Mouse (Mus musculus) forebrain, embryonic 12.5 days (tissue): ENCODE data around the gene Hsd17b10. TPM values are rescaled to one million over a fixed set of nuclear protein-coding genes. Genes with fewer than 3 reads are reported as not detected.

ENCODE experiments used
- ATAC-seq: fragments of 200-750 bp; cut with Nextera tagmentation; 2 replicates; pipeline ENCODE4 v1.8.0; 2017; ENCODE audit warnings: moderate TSS enrichment; ENCODE audit not compliant: low FRiP score
- H3K27ac ChIP-seq: fragments of 300-500 bp; sonication (generic); 2 replicates; pipeline ENCODE4 v1.5.1; 2016; ENCODE audit warnings: mild to moderate bottlenecking
- H3K27me3 ChIP-seq: fragments of 300-500 bp; sonication (generic); 2 replicates; pipeline ENCODE4 v1.6.1; 2016; ENCODE audit warnings: mild to moderate bottlenecking
- H3K36me3 ChIP-seq: fragments of 300-500 bp; sonication (generic); replicated peaks from 2 replicates; pipeline ENCODE4 v1.6.1; 2016; ENCODE audit warnings: mild to moderate bottlenecking
- H3K4me1 ChIP-seq: fragments of 300-500 bp; sonication (generic); 2 replicates; pipeline ENCODE4 v1.6.1; 2016
- H3K4me2 ChIP-seq: fragments of 300-500 bp; sonication (generic); 2 replicates; pipeline ENCODE4 v1.6.1; 2016; ENCODE audit warnings: mild to moderate bottlenecking, moderate library complexity
- H3K4me3 ChIP-seq: fragments of 300-500 bp; sonication (generic); replicated peaks from 2 replicates; pipeline ENCODE4 v1.5.1; 2016; ENCODE audit warnings: mild to moderate bottlenecking
- H3K9ac ChIP-seq: fragments of 300-500 bp; sonication (generic); 2 replicates; pipeline ENCODE4 v1.6.1; 2016; ENCODE audit warnings: mild to moderate bottlenecking
- H3K9me3 ChIP-seq: fragments of 300-500 bp; sonication (generic); 2 replicates; pipeline ENCODE4 v1.6.1; 2016
- WGBS: fragments of 180-500 bp; shearing (Covaris S2); methylation state at CpG from one replicate; pipeline ENCODE4 v1.1.7; 2016; 5-methylcytosine and 5-hydroxymethylcytosine counted together
- polyA plus RNA-seq: library from polyadenylated mRNA; unstranded; fragments of >200 nt; fragmentation: Nextera tagmentation; extraction: Ambion mirVana; gene quantifications from 2 replicates; pipeline ENCODE4 v1.2.1, GENCODE M21; 2016

The Hsd17b10 gene
- polyA plus RNA-seq, 1 experiment from 2014 or later = 149 TPM

GRCm38 (mm10) chrX:152052546-152052945 is 50.9 kb downstream of the Hsd17b10 start:
- Histone ChIP-seq H3K4me2 (no peak overlapping the region), H3K4me1 (no peaks in the 10 kb centered on the region), H3K9ac (no peak overlapping the region), H3K27ac (no peak overlapping the region), H3K27me3 (peaks cover 20% of the 10 kb centered on the region), H3K9me3 (no peaks in the 10 kb centered on the region), H3K36me3 (peaks cover 11% of the 10 kb centered on the region), H3K4me3 (no peak overlapping the region)
- ATAC-seq = no peak
- WGBS = 83% methylated on average over 3 of the region's 3 CpGs

Other genes starting within 250 kb of the Hsd17b10 start
- 86.8 and 90.6 TPM in 2 replicates for gene Huwe1, start 201.0 kb upstream of the Hsd17b10 start, polyA plus RNA-seq
- 5.5 and 6.0 TPM in 2 replicates for gene Ribc1, start 14.4 kb downstream of the Hsd17b10 start, polyA plus RNA-seq
- 138 and 153 TPM in 2 replicates for gene Smc1a, start 14.6 kb downstream of the Hsd17b10 start, polyA plus RNA-seq
- gene Iqsec2, start 142.4 kb downstream of the Hsd17b10 start, polyA plus RNA-seq = 2.8 and 3.0 TPM in 2 replicates
- gene Kdm5c, start 231.2 kb downstream of the Hsd17b10 start, polyA plus RNA-seq = 56.4 and 62.4 TPM in 2 replicates